Mouse (Mus musculus) cerebellum, adult (tissue): ENCODE measurements around the gene Ilk.
A peak's percentile ranks its signal among the peaks of the same experiment; 100 is the strongest.
"Not testable (repeated sequence)": the region's sequence is repeated elsewhere in the genome, so short reads cannot be mapped to it uniquely, and the experiment has no call there.

Experiments used
- ATAC-seq: cut with Nextera tagmentation; 2 replicates; pipeline ENCODE4 v1.9.2; 2017; ENCODE audit warnings: mild to moderate bottlenecking, moderate library complexity, mixed read lengths; ENCODE audit not compliant: insufficient number of reproducible peaks, low FRiP score, low TSS enrichment

The Ilk gene

DNA sequence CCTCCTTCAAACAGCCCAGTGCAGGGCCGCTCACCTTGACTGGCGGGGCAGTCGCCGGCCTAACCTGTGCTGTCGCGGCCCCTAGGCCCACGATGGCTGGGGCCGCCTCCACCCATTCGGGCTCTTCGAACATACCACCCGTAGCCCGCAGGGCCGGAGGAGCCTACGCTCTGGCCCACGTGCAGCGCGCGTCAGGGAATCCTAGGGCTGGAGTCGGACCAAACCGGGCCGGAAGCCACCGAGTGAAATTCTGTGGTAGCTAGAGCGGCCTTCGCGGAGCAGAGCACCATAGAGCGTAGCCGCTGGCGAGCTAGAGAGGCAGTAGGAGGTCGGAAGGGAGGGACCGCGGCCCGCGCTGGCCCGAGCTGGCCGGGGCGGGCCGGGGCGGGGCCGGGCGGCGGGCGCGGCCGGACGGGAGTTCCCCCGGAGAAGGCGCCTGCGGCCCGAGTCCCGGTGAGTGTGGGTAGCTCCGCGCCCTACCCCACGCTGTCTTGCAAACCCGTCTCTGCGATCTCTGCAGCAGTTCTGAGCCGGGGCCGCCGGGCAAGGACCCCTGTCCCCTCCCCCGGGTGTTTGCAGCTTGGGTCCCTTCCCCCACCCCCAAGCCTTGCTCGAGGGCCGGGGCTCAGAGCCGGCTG, at the start of gene Ilk:
Gene Ilk, plus strand, starts transcription at position 329 of the 638 bp plus-strand sequence.
- ATAC-seq, result peak; percentile 97

DNA sequence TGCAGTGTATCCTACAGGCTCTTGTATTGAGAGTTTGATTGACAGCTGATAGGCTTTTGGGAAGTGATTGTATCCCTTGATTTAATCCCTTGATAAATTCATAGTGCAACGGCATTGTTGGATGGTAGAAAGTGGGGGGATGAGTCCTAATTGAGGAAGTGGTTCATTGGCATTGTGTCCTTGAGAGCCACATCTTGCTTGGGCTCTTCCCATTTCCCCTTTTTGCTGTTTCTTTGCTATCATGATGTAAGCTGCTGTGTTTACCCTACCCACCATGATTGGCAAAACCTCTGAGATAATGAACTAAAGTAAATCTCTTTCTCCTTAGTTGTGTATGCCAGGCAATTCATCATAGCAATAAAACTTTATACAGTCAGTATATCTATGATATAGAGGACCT, 45.5 kb upstream of the Ilk start:
- no peak for ATAC-seq

DNA sequence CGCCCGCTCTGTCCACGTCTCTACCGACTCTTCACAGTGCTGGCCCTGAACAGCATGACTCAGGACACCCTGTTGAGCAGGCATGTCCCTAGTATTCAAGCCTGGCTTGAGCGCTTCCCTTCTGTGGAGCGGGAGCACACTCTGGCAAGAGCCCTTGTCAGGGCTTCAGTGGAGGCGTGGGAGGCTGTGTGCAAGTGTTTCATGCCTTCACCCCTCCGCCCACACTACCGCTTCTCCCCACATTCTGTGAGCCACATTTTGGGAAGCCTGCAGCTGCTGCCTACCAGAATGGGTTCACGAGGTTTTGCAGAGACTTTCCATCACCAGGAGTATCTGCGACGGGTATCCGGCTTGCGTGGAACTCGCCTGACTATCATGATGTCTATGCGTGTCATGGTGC, 33.2 kb upstream of the Ilk start:
- peak; percentile 40; the same call in 1 of the 2 replicates for ATAC-seq

DNA sequence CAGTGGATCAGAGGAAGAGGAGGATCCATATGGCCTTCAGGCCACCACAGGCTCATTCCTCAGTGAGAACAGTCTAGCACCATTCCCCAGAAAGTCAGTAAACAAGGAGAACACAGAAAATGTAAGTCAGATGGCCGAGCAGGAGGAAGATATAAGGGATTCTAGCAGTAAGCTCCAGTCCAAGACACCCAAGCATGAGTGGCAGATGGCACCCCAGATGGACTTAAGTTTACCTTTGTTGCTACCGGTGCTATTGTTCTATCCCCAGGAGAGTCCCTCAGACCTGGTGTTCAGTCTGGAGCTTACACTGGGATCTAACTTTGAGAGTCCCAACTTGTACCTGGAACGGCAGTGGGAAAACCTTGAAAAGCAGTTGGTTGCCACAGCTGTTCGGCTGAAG, 32.6 kb upstream of the Ilk start:
- ATAC-seq, result no peak; the same call in 1 of the 2 replicates

DNA sequence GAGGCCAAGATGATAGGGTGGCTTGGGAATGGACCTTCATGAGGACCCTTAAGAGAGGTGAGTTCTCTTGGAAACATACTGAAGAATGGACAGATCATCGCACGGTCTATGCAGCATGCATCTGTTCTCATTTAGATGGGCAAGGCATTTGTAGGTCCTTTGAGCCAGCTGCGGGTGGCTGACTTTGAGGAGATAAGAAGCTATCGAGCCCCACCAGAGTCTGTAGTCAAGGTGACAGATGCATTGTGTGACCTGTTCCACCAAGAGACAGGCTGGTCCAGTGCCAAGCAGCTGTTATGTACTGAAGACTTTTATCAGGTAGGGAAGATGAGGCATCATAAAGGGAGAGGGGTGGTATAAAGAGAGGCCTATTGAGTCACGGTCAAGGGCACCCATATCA, 27.7 kb upstream of the Ilk start:
- no peak for ATAC-seq

DNA sequence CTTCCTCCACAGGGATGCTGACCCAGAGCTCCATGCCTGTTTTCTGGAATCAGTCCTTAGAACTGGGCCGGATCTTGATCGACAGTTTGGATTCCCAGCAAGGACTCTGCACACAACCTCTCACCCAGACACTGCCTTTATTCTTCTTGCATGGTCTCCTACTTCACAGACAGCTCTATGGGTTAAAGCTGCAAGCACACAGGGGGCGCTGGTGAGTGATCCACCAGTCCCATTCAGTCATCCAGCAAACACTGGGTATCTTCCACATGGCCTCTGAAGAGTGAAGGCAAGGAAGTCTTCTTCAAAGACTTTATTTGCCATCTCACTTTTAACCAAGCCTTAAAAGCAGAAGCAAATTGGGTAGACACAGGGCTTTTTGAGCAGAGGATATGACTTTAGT, 21.0 kb upstream of the Ilk start:
- no peak for ATAC-seq

DNA sequence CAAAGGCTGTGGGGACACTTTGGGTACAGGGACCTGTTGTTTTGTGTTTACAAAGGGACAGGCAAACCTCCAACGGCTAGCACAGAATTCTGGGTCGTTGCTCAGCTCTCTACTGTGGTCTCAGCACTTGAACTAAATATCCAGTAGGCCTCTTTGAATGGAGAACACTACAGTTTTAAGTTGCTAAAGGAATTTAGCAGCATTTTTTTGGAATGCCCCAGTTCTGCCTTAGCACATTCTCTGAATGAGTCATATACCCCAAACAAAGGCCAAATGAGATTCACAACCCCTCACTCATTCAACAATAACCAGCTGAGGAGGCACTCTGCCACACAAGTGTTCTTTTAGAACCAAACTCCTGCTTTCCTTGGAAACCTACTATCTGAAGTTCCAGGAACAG, 14.5 kb upstream of the Ilk start:
- ATAC-seq, result no peak

DNA sequence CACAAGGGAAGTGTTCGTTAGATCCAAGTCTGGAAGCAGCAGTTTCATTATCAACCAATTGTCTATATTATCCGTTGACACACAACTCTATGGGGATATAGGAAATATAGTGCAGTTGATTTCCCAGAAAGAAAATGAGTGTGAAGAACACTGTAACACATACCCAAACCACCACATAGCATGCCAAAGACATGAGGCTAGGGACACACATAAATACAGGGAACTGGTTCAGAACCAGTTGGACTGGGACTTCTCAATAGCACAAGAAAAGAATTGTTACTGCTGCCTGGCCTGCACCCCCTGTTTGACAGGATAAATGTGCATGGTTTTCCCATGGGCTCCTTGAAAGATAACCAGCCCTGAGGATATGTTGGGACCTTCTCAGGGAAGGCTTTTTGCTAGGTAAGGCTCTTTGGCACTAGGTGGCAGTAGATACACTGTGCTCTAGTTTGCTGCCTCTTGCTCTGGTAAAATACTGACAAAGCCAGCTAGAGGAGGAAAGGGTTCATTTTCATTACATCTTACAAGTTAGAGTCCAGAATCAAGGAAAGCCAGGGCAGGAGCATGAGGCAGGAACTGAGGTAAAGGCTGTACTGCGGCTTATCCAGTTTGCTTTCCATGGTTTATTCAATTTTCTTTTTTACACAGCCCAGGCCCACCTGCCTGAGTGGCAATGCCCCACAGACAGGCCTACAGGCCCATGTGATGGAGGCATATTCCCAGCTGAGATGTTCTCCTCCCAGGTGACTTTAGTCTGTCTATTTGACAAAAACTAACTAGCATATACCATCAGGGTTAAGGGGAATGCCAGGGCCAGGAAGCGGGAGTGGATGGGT, 10.0 kb upstream of the Ilk start:
- ATAC-seq, result peak; percentile 91

DNA sequence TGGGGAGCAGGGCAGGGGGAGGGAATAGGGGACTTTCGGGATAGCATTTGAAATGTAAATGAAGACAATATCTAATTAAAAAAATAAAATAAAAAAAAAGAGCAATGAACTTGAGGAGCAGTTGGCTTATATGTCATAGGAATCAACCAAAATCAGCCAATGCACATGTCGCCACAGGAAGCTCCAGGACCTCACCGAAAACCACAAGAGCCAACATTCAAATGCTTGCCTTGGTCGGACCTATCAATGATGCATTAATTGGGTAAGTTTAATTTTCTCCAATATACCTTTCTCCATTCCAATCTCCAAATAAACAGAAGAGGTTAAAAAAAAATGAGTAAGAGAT, 9.4 kb upstream of the Ilk start:
- ATAC-seq, result no peak

DNA sequence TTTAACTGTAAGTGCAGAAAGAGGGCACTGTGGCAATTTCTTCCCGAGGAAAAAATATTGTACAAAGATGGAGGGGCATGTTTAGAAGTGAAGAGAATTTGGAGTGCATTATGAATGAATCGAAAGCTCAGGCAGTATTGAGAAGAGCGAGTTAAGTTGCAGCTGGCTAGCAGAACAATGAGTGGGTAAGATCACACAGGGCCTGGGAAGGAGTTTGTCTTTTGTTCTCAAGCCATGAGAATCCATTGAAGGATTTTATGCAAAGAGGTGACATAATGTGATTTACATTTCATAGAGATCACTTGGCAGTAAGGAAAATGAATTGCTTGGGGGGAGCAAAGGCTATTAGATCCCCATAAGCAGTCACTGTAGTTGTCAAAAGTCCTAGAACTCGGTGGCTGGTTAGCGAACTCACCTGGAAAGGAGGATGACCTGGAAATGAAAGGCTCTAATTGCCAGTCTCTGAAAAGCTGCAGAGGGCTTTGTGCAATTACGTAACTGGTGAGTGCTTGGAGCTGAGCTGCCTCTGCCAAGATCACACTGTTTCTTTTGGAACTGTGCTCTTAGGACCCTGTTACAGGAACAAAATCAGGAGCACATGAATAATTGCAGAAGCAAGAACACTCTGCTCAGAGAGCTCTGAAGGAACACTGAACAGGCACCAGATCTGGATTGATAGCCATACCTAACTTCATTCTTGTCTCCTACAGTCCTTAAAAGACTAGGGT, 7.5 kb upstream of the Ilk start:
- no peak for ATAC-seq

DNA sequence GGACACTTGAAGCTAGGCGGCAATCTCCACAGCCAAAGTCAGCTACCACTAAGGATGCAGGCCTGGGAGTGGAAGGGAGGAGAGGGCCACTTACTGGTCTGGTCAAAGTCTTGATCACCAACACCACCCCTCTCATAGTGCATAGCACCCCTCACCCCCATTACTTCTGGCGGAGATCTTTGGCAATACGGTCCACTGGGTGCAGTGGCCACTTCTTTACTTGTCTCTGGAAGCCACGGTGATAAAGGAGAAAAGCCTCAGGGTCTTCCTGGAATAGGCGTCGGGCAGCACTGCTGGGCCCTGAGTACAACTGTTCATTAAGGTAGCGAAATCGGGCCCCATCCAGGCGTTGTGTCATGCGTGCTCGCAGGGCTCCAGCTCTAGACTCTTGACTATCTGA, 2.6 kb upstream of the Ilk start:
- no peak for ATAC-seq

DNA sequence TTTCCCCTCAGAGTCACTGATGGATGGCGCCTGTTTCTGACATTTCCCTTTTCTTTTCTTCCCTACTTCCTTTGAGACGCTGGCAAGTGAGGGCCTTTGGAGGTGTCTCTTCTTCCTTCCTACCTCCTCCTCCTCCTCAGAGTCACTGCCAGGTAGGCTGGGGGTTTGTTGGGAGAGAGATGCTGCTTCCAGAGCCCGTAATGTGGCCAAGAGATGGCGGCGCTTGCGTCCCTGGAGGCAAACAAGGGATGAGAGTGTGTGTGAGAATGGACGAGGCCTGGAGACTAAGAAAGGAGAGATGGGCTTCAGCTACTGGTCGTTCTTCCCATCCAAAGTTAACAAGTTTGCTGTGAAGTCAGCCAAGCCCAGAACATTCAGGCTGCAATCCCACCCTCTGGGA, 1.6 kb upstream of the Ilk start:
- no peak for ATAC-seq

DNA sequence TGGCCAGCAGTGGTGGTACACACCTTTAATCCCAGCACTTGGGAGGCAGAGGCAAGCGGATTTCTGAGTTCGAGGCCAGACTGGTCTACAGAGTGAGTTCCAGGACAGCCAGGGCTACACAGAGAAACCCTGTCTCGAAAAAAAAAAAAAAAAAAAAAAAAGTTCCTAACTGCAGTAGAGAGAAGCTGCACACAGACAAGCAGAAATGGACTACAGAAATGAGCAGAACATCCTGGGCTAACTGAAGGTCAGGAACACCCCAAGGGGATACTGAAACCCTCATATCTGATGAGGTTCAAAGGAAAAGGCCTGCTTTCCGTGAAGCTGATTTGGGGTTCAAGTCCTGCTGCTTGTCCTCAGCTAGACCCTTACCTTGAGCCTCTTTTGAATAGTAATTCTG, 928 bp upstream of the Ilk start:
- ATAC-seq, result not testable (repeated sequence)

DNA sequence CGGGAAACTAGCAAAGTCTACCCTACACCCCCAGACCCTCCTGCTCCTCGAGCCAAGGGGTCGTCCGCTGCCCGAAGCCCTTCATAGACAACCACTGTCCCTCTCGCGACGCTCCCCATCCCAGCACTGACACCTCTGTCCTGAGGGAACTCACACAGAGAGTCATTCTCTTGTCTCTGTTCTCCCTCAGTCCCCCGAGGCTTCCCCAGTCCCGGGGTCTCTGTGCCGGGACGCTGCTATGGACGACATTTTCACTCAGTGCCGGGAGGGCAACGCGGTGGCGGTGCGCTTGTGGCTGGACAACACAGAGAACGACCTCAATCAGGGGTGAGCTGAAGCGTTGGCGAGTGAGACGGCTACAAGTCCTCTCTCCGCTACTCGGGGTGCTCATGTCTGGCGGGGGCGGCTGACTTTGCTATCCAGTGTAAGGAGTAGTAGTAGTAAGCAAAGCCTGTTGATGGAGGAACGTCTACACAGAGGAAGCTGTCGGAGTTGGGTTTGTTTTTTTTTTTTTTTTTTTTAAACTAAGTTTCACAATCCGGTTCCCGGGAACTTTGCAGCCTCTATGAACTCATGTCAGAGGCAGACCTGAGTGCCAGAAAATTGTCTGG, 624 bp downstream of the Ilk start, which contains the start of gene Rrp8:
Gene Rrp8, minus strand, starts transcription at position 475 of the 611 bp plus-strand sequence.
- no peak for ATAC-seq

DNA sequence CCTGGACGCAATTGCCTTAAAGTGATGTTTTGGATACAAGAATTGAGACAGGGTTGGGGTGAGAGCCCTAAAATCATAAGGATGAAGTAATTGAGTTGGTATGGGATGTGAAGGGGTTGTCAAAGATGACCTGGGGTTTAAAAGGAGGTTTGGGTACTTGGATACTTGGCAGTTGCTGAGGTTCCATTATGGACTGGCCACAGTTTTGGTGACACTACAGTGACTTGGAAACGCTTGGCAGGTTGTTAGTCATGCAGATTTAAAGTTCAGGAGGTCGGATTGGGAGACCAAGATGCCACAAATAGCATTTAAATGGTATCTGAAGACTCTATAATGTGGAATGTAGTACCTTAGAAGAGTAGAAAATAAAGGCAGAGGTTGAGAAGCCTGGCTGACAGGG, 1.3 kb downstream of the Ilk start:
- ATAC-seq, result no peak

DNA sequence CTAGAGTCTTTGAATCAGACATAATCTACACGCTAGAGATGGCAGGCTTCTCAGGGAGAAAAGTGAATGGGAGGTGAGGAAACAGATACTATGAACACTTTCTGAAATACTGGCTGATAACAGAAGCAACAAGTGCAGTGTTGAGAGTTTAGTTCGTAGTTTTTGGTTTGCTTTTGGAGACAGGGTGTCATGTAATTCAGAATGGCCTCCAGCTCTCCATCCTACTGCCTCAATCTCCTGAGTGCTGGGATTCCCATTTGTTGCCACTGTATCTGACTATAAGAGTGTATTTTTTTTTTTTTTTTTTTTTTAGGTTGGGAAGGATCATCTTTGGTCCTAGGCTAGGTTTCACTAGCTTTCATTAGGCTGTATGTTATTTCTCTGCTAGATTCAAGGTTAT, 1.9 kb downstream of the Ilk start:
- no peak for ATAC-seq

DNA sequence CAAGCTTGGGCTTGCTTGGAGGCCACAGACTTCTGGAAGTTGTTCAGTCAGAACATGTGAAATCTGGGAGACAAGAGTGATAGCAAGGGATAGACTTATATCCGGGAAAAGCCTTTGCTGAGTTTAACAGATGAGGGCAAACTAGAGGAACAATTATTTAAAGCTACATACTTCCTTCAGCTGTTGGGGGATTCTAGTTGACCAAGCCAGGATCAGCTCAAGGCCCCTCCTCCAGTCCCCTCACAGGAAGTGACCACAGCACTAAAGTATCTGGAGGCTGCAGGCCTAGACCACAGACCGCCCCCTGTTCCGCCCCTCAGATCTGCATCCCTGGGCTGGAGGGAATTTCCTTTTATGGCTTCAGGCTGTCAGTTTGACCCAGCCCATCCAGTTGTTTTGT, 2.6 kb downstream of the Ilk start:
- no peak for ATAC-seq

DNA sequence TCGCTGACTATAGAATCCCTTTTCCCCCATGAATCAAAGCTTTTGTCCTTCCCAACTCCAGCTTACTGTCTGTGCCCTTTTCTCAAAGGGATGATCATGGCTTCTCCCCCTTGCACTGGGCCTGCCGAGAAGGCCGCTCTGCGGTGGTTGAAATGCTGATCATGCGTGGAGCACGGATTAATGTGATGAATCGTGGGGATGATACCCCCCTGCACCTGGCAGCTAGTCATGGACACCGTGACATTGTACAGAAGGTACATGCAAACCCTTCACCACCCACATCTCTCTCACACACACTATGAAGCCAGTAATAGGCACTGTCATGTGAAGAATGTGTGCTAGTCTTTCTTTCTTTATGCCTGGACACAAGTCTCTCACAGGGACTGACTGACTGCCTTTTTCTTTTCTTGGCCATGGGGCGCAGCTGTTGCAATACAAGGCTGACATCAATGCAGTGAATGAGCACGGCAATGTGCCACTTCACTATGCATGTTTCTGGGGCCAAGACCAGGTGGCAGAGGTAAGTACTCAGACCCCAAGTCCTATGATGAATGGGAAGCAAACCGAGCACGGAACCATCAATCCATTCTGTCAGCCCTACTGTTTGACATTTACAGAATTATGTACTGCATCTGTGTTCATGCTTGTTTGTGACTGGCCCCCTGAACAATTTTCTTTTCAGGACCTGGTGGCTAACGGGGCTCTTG, 3.9 kb downstream of the Ilk start:
- ATAC-seq, result no peak

DNA sequence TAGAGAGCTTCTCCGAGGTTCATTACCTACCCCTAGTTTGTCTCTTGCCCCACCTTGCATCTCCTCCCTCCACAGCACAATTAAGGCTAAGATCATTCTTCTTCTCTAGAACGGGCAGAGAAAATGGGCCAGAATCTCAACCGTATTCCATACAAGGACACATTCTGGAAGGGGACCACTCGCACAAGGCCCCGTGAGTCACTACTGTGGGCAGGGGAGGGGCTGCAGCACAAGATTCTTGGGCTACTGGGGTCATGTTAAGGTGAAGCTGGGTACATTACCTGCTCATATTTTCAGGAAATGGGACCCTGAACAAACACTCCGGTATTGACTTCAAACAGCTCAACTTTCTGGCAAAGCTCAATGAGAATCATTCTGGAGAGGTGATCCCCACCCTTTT, 4.5 kb downstream of the Ilk start:
- ATAC-seq, result no peak

DNA sequence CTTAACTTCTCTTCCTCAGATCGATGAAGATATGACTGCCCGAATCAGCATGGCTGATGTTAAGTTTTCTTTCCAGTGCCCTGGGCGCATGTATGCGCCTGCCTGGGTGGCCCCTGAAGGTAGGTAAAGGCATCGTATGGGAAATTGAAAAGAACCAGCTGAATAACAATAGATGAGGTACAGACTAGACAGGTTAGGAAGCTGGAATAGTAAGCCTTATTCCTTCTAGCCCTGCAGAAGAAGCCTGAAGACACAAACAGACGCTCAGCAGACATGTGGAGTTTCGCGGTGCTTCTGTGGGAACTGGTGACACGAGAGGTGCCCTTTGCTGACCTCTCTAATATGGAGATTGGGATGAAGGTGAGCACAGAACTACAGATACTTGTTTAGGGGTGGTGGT, 5.6 kb downstream of the Ilk start:
- no peak for ATAC-seq
